Mouse (Mus musculus): ENCODE measurements around the gene Fndc7. TPM values are rescaled to one million over a fixed set of nuclear protein-coding genes. Genes with fewer than 3 reads are reported as not detected.
"Not testable (repeated sequence)": the region's sequence is repeated elsewhere in the genome, so short reads cannot be mapped to it uniquely, and the experiment has no call there.

Fndc7 gene
- total RNA-seq, 2 experiments from 2014 or later: 0.06 TPM; not detected in 1

DNA sequence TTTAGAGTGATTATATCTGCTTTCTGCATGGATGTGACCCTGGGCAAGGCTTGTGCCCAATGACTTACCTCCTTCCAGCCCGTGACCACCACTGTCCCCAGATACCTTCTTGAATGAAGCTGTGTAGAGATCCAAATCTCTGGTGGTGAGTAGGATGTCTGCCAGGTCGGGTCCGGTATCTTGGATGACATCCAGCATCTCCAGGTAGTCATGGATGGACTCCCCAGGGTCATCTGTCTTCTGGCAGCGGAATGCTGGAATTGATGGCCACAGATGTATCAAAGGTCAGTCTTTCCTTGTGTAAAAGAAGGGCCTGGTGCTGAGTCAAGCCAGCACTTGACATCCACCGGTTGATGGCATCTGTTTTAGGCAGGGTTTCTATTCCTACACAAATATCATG lies 45.3 kb downstream of the Fndc7 start:
- TF ChIP-seq CTCF (IDR thresholded peaks at IDR 0.05): no peak
- Histone ChIP-seq H3K4me3 (no peak overlapping the region), H3K27ac (no peak overlapping the region)
- intact Hi-C loops (cut with DNase I): loop anchor here (5.0 kb wide), 1 partner anchor 63 kb away; no protein-coding TSS in a partner anchor
- no peak for DNase-seq

DNA sequence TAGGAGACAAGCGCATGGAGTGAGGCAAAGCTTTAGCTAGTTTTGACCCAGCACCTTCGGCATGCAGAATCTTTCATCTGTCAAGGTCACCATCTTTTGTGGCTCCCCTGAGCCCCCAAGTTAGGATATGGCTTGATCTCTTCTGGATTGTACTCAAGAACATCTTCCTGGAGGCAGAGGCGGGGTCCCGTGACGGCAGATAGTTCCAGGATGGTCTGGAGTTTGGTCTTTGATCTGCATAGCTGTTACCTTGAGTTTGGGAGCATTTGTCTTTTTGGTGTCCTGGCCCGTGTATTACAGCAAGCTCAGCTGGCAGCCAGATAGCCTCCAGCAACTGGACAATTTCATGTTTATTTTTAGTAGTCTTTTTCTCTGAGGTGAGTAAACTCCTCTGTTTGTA lies 45.8 kb downstream of the Fndc7 start:
- DNase-seq: no peak
- no peak overlapping the region for H3K27ac ChIP-seq
- intact Hi-C loops (cut with DNase I): loop anchor here (5.0 kb wide), 1 partner anchor 63 kb away; no protein-coding TSS in a partner anchor
- TF ChIP-seq CTCF (IDR thresholded peaks at IDR 0.05): no peak
- H3K4me3 ChIP-seq: no peak overlapping the region

DNA sequence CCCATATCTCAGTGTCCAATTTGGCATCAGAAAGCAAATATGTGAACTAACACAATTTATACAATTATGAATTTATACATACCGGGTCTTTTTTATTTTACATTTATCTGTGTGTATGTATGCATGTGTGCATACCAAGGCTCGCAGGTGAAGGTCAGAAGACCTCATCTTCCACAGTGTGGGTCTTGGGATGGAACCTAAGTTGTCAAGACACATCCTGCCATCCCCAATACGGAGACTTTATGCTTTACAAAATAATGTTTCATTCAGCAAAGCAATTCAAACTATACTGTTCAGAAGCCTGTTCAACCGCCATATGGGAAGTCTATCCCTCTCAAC lies 49.1 kb downstream of the Fndc7 start:
- H3K27ac ChIP-seq: peak overlapping the region; percentile 99
- TF ChIP-seq CTCF (IDR thresholded peaks at IDR 0.05): no peak
- no peak for DNase-seq
- intact Hi-C loops (cut with DNase I): loop anchor here (5.0 kb wide), 1 partner anchor 67 kb away; no protein-coding TSS in a partner anchor
- no peak overlapping the region for H3K4me3 ChIP-seq

DNA sequence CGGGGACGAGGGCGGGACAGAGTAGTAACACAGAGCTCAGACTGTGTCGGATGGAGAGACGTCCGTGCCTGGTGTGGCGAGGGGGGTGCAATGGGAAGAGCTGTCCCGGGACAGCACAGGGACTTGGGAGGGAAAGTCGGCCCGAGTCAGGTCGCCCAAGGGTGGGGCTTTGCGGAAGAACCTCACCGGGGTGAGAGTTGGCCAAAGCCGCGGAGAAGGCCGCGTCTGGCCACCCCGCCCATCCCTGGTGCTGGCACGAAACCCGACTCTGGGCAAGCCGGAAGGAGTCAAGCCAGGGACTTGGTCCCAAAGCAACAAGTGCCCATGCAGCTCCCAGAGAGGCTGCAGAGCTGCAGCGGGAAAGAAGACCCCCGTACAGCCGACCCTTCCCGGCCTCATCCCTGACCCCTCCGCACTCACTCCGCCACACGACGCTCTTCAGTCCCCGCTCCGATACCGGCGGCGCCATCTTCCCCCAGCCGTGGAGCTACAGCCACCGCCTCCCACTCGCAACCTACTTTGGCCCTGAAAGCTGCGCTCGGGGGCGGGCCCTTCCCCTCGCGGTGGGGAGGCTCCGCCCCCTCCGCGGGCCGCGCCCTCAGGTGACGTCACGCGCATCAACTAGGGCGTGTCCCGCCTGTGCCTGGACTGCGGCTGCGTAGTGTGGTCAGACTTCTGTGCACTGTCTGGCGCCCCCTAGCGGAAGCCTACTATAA lies 49.6 kb downstream of the Fndc7 start, which contains the start of gene Stxbp3:
Gene Stxbp3 (minus strand): TSS at position 527 of the 716 bp plus-strand sequence.
- peak; percentile 98 for TF ChIP-seq CTCF (IDR thresholded peaks at IDR 0.05)
- Histone ChIP-seq H3K4me3 (peak within 1 kb of the TSS; percentile 81), H3K27ac (peak within 1 kb of the TSS; percentile 99)
- DNase-seq: peak; percentile 99
- intact Hi-C loops (cut with DNase I): loop anchor here (5.0 kb wide), 1 partner anchor 67 kb away; no protein-coding TSS in a partner anchor

DNA sequence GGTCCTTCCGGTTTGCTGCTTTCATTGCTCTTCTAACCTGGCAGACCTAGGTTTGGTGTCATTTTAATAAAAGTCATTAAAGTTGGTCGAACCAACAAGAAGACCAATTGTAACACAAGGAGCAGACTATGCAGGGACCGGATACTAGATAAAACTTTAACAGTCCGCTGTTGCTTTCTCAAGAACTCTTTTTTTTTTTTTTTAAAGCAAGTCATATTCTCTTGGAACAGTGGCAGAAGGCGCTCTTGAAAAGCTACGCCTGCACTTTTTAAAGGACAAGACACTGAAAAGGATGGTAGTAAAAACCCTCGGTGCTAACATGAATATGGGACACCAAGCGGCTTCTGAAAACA lies 50.2 kb downstream of the Fndc7 start:
- intact Hi-C loops (cut with DNase I): no loop called here
- no peak for DNase-seq
- H3K27ac ChIP-seq: peak overlapping the region; percentile 99
- peak overlapping the region; percentile 81 for H3K4me3 ChIP-seq
- no peak for TF ChIP-seq CTCF (IDR thresholded peaks at IDR 0.05)

DNA sequence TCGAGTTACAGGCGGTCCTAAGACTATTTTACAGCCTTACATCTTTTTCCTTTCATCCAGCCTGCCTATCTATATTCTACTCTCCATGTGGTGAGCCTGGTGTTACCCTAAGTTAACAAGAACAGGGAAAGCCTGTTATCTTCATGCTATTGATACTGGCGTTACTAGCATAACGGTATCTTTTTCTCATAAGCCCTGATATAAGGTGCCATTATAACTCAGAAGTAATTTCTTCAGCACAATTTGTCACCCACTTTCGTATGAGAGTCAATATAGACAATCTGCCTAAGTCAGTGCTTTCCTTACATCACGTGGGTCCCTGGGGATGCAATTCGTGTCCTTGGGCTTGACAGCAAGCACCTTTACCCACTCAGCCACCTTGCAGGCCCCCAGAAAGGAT lies 50.8 kb downstream of the Fndc7 start:
- no peak for DNase-seq
- H3K4me3 ChIP-seq: peak overlapping the region; percentile 81
- intact Hi-C loops (cut with DNase I): no loop called here

DNA sequence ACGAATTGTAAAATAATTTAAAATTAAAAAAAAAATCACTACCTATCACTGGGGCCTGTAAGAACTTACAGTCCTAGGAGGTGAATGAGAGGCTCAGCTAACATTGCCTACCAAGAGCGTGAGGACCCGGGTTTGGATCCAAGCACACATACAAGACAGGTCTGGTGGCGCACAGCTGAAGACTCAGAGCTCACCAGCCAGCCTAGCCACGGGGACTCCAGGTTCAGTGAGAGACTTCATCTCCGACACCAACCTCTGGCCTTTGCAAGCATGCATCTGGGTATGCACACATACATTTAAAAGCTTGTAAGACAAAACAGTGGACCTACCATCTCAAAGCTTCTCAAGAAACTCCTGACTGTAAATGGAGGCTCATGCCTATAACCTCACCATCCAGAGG lies 52.9 kb downstream of the Fndc7 start:
- Histone ChIP-seq H3K4me3 (no peak overlapping the region), H3K27ac (no peak overlapping the region)
- no peak for TF ChIP-seq CTCF (IDR thresholded peaks at IDR 0.05)
- intact Hi-C loops (cut with DNase I): no loop called here
- DNase-seq: no peak

More for the DNA sequence above, 50.8 kb downstream of the Fndc7 start:
- H3K27ac ChIP-seq: peak overlapping the region; percentile 99
- TF ChIP-seq CTCF (IDR thresholded peaks at IDR 0.05): no peak

DNA sequence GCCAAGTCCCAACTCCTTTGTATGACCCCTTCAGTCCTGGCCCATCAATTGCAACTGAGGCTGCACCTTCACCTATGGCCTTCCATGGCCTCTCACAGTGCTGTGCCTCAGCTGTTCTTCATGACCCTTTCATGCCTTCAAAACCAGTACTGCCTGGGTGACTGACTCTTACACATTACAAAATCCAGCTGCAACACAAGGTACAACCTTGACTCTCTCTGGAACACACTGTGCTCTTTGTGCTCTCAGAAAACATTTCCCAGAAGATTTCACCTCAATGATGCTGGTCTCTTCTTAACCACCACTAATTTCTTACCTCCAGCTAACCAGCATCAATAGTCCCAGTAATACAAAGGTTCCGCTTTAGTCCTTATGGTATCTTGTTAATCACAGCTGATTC lies 56.1 kb downstream of the Fndc7 start:
- H3K4me3 ChIP-seq; H3K27ac ChIP-seq; intact Hi-C loops (cut with DNase I); DNase-seq: not testable (repeated sequence)

DNA sequence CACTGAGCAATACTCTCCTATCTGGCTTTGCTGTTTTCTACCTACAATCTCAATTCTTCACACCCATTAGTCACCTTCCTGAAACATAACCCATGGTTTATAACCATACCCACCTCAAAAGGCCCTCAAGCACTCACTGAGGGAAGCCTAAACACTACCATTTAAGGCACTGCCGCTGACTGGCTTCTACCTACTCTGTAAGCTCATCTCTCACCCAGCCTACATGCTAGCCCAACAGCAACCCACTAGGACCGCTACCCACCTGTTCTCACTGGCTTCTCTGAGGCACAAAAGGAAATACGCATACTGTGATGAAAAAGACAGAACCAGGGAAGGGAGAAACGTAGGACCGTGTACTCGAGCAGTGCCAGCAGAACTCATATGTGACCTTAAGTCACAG lies 58.1 kb downstream of the Fndc7 start:
- no peak for DNase-seq
- intact Hi-C loops (cut with DNase I): no loop called here
- Histone ChIP-seq H3K27ac (peak overlapping the region; percentile 90), H3K4me3 (no peak overlapping the region)
- no peak for TF ChIP-seq CTCF (IDR thresholded peaks at IDR 0.05)

DNA sequence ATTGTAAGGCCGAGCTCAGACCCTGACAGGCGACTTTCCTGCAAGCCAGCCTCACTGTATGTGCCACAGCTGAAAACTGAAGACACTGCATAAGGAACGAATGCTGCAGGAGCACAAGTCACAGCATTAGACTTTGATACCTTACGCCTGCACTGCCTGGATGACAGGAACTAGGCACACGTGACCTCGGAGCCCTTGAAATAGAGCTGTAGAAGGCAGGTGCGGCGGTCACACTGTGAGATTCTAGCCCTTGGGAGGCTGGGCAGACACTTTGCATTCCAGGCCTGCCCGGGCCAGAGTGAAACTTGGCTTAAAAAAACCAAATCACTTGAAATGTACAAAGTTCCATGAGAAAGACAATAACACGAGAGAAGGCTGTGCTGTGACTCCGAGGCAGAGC lies 59.3 kb downstream of the Fndc7 start:
- intact Hi-C loops (cut with DNase I): no loop called here

DNA sequence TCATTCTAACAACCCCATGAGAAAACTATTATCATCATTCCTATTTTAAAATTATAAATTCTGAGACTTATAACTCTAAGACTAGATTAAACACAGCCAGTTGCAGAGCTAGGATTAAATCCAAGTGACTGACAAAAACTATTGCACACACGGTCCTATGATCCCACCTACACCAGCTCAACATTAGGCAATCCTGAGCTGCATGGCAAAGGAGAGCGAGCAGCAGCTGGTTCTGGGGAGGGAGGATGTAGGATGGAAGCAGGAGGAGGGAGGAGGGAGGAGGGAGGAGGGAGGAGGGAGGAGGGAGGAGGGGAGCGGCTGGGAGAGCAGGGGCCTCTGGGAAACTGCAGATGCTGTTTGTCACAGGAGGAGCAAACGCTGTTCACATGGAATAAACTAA lies 74.2 kb downstream of the Fndc7 start:
- intact Hi-C loops (cut with DNase I): no loop called here
- no peak overlapping the region for H3K27ac ChIP-seq
- no peak overlapping the region for H3K4me3 ChIP-seq
- no peak for TF ChIP-seq CTCF (IDR thresholded peaks at IDR 0.05)
- DNase-seq: no peak

More for the DNA sequence above, 59.3 kb downstream of the Fndc7 start:
- DNase-seq: peak; percentile 84
- no peak for TF ChIP-seq CTCF (IDR thresholded peaks at IDR 0.05)
- peak overlapping the region; percentile 90 for H3K27ac ChIP-seq
- peak overlapping the region; percentile 61 for H3K4me3 ChIP-seq

DNA sequence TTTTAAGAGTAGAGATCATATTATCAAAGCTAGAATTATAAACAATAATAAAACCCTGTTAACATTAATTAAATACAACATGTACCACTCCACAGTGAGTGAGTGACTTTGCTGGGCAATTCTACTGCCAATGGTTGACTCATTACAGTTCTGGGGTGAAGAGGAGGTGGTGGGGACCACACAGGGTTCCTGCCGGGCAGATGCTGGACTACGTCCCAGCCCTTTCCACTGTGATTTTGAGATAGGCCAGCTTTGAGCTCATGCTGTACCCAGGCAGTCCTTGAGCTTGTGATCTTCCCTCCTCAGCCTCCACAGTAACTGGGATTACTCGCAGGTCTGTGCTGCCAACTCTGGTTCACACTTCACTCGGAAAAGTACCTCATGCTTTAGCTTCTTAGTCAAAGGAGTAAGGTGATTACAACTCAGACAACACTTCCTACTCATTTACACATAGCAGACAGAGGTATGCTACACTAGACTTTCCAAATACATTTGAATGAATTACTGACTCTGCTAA lies 79.0 kb downstream of the Fndc7 start:
- no peak overlapping the region for H3K4me3 ChIP-seq
- peak overlapping the region; percentile 44 for H3K27ac ChIP-seq
- TF ChIP-seq CTCF (IDR thresholded peaks at IDR 0.05): no peak
- DNase-seq: no peak
- intact Hi-C loops (cut with DNase I): no loop called here

DNA sequence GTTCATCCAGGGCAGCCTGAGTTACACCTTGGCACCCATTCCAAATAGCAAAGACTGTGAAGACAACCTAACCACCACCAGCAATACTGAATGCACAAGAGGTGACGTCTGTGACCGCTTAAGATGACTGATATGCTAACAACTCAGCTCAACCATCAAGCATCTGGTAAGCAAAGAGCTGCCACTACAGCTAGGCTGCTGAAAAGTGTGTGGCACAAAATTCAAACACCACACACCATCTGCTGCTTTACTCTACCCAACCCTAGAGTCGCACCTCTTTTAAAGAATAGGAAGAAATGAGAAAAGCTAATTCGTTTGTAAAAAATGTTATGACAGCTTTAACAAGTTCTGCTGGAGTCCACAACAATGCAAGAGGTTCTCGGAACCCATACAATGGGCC lies 84.2 kb downstream of the Fndc7 start:
- TF ChIP-seq CTCF (IDR thresholded peaks at IDR 0.05): no peak
- DNase-seq: no peak
- Histone ChIP-seq H3K4me3 (no peak overlapping the region), H3K27ac (no peak overlapping the region)
- intact Hi-C loops (cut with DNase I): no loop called here

Other genes starting within 250 kb of the Fndc7 start
- 10 to 100 TPM; 34.6 to 37.2 TPM for gene Clcc1, start 236.1 kb downstream of the Fndc7 start, total RNA-seq (2021)
- gene Gpsm2, start 167.7 kb downstream of the Fndc7 start, total RNA-seq (2021): 1 to 10 TPM in 1 of 2 experiments, under 1 TPM in 1; 0.86 to 1.1 TPM
- gene Aknad1, start 150.3 kb downstream of the Fndc7 start, total RNA-seq (2021): under 1 TPM; 0.06 to 0.08 TPM
- gene Stxbp3, start 49.5 kb downstream of the Fndc7 start, total RNA-seq (2021): 10 to 100 TPM; 30.5 to 40.4 TPM
- gene Prpf38b, start 21.7 kb upstream of the Fndc7 start, total RNA-seq (2021): 10 to 100 TPM; 17.6 to 18.7 TPM
- not detected for gene Henmt1, start 49.9 kb upstream of the Fndc7 start, total RNA-seq (2021)
- gene Gm9857, start 50.4 kb upstream of the Fndc7 start, total RNA-seq (2021): not detected
- gene Fam102b, start 137.6 kb upstream of the Fndc7 start, total RNA-seq (2021): 1 to 10 TPM; 6.2 to 8.0 TPM
- not detected for gene Slc25a54, start 190.5 kb upstream of the Fndc7 start, total RNA-seq (2021)
- gene Slc25a24, start 233.1 kb upstream of the Fndc7 start, total RNA-seq (2021): 1 to 10 TPM; 2.8 to 4.9 TPM

All from gastrocnemius, adult 2 months (tissue).